Mouse (Mus musculus): ENCODE measurements around the gene Vav2.

DNA sequence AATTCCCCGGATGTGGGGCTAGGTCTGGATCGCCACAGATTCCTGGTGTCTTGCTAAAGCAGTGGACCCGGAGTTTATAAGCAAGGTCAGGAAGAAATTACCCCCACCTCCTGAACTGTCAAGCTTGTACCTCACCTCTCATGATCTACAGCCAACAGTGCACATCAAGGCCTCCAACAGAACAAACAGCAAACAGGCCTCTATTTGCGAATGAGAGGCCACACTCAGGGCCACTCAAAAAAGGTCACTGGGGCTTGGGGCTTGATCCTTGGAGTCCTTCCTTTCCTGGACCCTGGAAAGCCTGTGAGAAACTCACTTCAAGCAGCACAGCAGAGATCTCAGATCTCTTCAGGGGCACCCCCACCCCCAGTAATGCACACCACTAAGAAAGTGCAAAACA lies 47.1 kb upstream of the Vav2 start:
- TF ChIP-seq CTCF (IDR thresholded peaks at IDR 0.05; ENCODE audit: low read depth, low read length) (no peak), POLR2AphosphoS5 (IDR thresholded peaks at IDR 0.05; ENCODE audit: insufficient replicate concordance, low read depth, low read length) (no peak)
